Mouse (Mus musculus) brain, embryonic 14.5 days (tissue): ENCODE measurements around the gene Sh3rf1.

Source experiments
- CTCF ChIP-seq: fragments of 200-500 bp; IDR thresholded peaks from 2 replicates; pipeline ENCODE4 v1.5.1; 2012; ENCODE audit warnings: inconsistent platforms, mild to moderate bottlenecking, moderate library complexity, borderline replicate concordance; ENCODE audit not compliant: insufficient read depth, insufficient read length; ENCODE audit errors: extremely low read depth
- POLR2A ChIP-seq: fragments of 200-500 bp; IDR thresholded peaks from 2 replicates; pipeline ENCODE4 v1.6.1; 2012; ENCODE audit warnings: mild to moderate bottlenecking, inconsistent platforms, borderline replicate concordance; ENCODE audit not compliant: poor library complexity, insufficient read depth, insufficient read length, severe bottlenecking; ENCODE audit errors: extremely low read depth

DNA sequence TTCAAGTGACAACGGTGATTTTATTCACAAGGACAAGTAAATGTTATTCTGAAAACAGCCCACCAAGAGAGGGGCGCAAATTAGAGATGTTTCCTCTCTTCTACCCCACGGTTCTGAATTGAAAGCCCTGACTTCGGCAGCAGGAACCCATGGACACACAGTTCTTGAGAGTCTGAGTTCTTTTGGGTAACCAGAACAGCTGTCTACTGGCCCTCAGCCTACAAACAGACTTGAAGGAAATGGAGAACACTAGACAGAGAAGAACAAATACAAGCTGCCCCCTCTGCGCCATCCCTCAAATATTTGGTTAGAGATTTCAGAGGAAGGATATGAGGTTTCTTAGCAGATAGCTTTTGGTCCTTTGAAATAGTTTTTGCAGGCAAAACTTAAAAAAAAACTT lies 52.7 kb downstream of the Sh3rf1 start:
- TF ChIP-seq POLR2A: no peak
- no peak for TF ChIP-seq CTCF
